Mouse (Mus musculus) layer of hippocampus, adult 8-10 months (tissue): ENCODE results near the gene Ccnd2. TPM values are rescaled to one million over a fixed set of nuclear protein-coding genes. Genes with fewer than 3 reads are reported as not detected.

ENCODE experiments used
- DNase-seq, 2 experiments: peaks; one replicate each; pipeline ENCODE4 v3.0.0; 2022; ENCODE audit warnings: low spot score in 2 of 2
- total RNA-seq, 4 experiments: library from RNA; stranded (reverse); gene quantifications; 2 replicates each; pipeline ENCODE4 v1.2.4; 2022

Ccnd2 gene
- total RNA-seq: 100 to 1,000 TPM in 3 of 4 experiments, 10 to 100 TPM in 1; 99.8 to 130 (median 120) TPM

- DNase-seq: no peak
These were observed at the start of gene Ccnd2 for GRCm38 (mm10) chr6:127152106-127152951. TSS of gene Ccnd2 (minus strand) at chr6:127152193.

GRCm38 (mm10) chr6:127196985-127197384, 45.0 kb upstream of the Ccnd2 start:
- no peak for DNase-seq

- DNase-seq: peak; percentile 54 to 66
These were observed 29.3 kb upstream of the Ccnd2 start for GRCm38 (mm10) chr6:127181296-127181695.

GRCm38 (mm10) chr6:127179056-127179759, 27.2 kb upstream of the Ccnd2 start:
- no peak for DNase-seq

GRCm38 (mm10) chr6:127177962-127178361, 26.0 kb upstream of the Ccnd2 start:
- DNase-seq: no peak

- no peak for DNase-seq
These were observed 25.4 kb upstream of the Ccnd2 start for GRCm38 (mm10) chr6:127177441-127177840.

- DNase-seq: no peak
These were observed 20.5 kb upstream of the Ccnd2 start for GRCm38 (mm10) chr6:127172461-127172860.

- no peak for DNase-seq
These were observed 18.7 kb upstream of the Ccnd2 start for GRCm38 (mm10) chr6:127170734-127171133.

- no peak for DNase-seq
These were observed 13.7 kb upstream of the Ccnd2 start for GRCm38 (mm10) chr6:127165663-127166062.

- DNase-seq: no peak
These were observed 10.8 kb upstream of the Ccnd2 start for GRCm38 (mm10) chr6:127162842-127163241.

- DNase-seq: no peak
These were observed 5.3 kb upstream of the Ccnd2 start for GRCm38 (mm10) chr6:127157321-127157720.

GRCm38 (mm10) chr6:127155468-127155867, 3.5 kb upstream of the Ccnd2 start:
- no peak for DNase-seq

- DNase-seq: no peak
These were observed 2.8 kb upstream of the Ccnd2 start for GRCm38 (mm10) chr6:127154708-127155268.

GRCm38 (mm10) chr6:127153972-127154707, 2.1 kb upstream of the Ccnd2 start:
- no peak for DNase-seq

- DNase-seq: no peak
These were observed 1.4 kb upstream of the Ccnd2 start for GRCm38 (mm10) chr6:127153296-127153800.

GRCm38 (mm10) chr6:127151565-127152105, 358 bp downstream of the Ccnd2 start:
- DNase-seq: no peak

- DNase-seq: peak in 1 of 2 experiments; percentile 70
These were observed 1.1 kb downstream of the Ccnd2 start for GRCm38 (mm10) chr6:127150663-127151564.

GRCm38 (mm10) chr6:127149944-127150662, 1.9 kb downstream of the Ccnd2 start:
- no peak for DNase-seq

GRCm38 (mm10) chr6:127149303-127149943, 2.6 kb downstream of the Ccnd2 start:
- DNase-seq: no peak
